Mouse (Mus musculus) erythroblast, adult 5-6 weeks (primary cell): ENCODE measurements around the gene Gnl1. TPM values are rescaled to one million over a fixed set of nuclear protein-coding genes. Genes with fewer than 3 reads are reported as not detected.
"Not testable (repeated sequence)": the region's sequence is repeated elsewhere in the genome, so short reads cannot be mapped to it uniquely, and the experiment has no call there.

ENCODE experiments used
- ATAC-seq: replicated peaks from 2 replicates; pipeline ENCODE4 v1.8.0; 2016; ENCODE audit warnings: moderate number of reproducible peaks, mild to moderate bottlenecking, moderate TSS enrichment, inconsistent platforms; ENCODE audit not compliant: poor library complexity, low FRiP score, severe bottlenecking
- total RNA-seq, 2 experiments: library from RNA; stranded (forward) in 1 of 2; stranded (reverse) in 1 of 2; fragments of 150-400 nt in 1 of 2; fragments of 200-764, 138-1000 nt in 1 of 2; gene quantifications; 2 replicates each; pipeline versions ENCODE4 v1.2.3 to v1.2.4; 2015 to 2017; ENCODE audit warnings: low replicate concordance in 2 of 2

The Gnl1 gene
- total RNA-seq (2015; ENCODE audit: low replicate concordance) (1.5 and 3.3 TPM in 2 replicates), total RNA-seq (2017; ENCODE audit: low replicate concordance) (2.0 and 4.3 TPM in 2 replicates)

DNA sequence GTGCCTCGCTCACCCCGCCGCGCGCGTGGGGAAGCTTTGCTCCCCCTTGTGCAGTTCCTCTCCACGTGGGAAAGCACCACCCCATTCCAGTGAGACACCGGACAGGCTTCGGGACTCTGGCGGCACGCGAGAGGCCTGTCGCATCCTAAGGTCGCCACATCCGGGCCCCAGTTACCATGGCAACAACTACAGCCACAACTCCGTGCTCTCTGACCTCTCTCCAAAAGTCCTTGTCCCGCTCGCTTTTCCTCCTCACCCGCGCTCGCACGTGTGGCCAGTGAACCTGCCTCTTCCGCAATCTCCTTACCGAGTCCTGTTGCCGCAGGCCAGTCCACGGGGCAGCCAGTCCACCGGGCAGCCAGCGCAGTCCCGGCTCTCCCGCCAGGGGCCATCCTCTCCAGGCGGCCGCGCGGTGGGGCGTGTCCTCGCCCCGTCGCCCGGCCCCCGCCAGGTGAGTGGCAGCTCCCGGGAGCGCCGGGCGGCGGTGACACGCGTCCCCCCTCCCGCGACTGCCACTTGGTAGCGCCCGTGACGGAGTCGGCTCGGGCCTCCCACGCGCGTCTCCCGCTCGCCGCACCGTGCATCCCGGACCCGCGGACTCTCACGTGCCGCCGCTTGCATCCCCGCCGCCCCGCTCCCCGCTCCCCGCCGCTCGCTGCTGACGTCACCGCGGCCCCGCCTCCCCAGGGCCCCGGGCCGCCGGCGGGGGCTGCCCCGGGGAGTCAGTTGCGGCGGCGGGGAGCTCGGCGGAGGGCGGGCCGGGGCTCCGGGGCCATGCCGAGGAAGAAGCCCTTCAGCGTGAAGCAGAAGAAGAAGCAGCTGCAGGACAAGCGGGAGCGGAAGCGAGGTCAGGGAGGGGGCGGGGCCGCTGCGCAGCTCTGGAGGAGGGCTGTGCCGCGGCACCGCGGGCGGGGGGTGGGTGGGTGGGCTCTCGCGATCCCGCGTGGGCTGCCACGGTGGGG, at the start of gene Gnl1, which contains the start of gene Prr3:
TSS of gene Gnl1 (plus strand) at position 451 of the 962 bp plus-strand sequence.
TSS of gene Prr3 (minus strand) at position 836 of the 962 bp plus-strand sequence.
- ATAC-seq: peak; percentile 77

DNA sequence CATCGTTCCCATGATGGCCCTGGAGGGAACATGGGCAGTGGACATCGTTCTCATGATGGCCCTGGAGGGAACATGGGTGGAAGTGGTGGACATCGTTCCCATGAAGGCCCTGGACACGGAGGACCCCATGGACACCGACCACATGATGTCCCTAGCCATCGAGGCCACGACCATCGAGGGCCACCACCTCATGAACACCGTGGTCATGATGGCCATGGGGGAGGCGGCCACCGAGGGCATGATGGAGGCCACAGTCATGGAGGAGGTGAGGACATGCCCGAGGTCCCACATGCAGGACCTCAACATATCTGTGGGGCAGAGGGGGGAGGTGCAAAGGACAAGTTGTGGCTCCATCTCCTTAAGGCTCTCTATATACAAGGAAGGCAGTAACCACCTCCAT, 49.0 kb upstream of the Gnl1 start:
- 0 out of 2 replicates have a peak, but pooled peaks have one; percentile 26 for ATAC-seq

DNA sequence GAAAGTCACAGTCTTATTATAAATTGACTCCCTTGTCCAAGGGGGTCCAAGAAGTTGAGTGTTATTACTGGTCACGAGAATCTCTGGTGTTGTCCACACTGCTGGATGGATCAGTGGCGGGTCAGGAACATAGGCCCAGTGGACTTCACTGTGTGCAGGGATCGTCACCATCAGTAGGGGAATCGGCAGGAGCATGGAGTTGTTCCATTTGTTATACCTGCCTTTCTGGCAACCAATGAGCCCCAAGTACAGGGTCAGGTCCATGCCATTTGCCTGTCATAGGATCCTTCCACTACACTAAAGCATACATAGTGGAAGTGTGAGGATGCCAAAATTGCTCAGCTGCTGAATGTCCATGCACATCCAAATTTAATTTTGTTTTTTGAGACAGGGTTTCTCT, 47.0 kb upstream of the Gnl1 start:
- ATAC-seq: no peak

DNA sequence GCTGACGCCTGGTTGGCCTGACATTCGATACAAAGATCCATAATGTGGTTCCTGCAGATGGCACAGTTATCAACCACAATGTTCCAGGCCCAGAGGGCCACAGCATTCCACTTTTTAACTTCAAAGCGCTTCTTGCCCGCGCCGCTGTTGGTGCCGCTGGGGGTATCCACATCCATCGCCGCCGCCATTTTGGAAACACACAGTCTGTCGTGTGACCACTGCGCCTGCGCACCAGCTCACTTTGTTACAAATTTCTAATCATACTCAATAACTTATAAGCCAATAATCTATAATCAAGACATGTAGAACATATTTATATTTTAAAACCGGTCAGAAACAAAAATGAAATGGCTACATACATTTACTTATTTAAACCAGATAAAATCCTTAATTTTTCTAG, 43.9 kb upstream of the Gnl1 start:
- peak; percentile 94 for ATAC-seq

DNA sequence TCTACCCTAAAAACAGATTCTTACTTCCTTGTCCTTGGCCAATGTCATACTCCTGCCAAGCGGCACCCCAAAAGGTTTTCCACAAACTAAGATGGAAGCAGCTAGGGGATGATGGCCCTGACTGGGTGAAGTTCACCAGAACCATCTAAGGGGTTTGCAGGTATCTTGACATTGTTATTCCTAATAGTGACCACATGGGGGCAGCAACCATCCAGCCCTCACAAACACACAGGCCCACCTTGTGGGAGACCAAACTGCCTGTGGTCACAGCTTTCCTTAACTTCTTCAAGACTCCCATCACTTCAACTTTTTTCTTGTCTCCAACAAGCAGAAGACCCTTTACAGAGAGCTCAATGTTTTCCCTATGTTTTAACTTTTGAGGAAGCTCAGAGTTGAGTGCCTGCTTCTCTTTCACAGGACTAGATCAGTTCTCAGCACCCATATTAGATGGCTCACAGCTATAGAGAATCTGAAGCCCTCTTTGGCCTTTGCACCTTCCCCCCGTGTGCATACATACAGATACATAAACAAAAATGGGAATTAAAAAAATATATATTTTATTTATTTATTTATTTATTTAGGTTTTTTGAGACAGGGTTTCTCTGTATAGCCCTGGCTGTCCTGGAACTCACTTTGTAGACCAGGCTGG, 41.8 kb upstream of the Gnl1 start:
- peak; percentile 94 for ATAC-seq

DNA sequence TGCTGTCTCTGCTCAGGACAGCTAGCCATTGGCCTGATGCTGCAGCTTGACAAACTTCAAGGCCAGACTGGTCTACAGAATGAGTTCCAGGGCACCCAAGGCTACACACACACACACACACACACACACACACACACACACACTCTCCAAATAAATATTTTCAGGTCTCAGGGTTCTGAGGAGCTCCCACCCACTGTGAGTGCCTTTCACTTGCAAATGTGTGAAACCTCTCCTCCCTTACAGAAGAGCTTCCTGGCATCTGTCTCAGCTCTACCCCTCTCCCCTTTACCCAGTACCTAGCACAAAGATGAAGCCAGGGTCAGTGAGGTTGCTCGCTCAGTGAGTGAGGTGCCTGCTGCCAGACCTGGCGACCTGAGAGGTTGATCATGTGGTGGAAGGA, 40.5 kb upstream of the Gnl1 start:
- ATAC-seq: no peak

DNA sequence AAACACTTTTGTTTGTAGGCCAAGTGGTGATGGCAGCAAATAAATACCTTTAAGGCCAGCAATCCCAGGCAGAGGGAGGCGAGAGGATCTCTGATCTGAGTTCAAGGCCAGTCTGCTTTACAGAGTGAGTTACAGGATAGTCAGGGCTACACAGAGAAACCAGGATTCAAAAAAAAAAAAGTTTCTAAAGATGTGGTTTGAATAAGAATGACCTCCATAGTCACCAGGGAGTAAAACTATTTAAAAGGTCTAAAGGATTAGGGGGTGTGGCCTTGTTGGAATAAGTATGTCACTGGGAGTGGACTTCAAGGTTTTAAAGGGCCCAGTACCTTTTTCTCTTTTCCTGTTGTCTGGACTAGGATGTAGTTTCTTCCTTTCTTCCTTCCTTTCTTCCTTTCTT, 39.7 kb upstream of the Gnl1 start:
- no peak for ATAC-seq

DNA sequence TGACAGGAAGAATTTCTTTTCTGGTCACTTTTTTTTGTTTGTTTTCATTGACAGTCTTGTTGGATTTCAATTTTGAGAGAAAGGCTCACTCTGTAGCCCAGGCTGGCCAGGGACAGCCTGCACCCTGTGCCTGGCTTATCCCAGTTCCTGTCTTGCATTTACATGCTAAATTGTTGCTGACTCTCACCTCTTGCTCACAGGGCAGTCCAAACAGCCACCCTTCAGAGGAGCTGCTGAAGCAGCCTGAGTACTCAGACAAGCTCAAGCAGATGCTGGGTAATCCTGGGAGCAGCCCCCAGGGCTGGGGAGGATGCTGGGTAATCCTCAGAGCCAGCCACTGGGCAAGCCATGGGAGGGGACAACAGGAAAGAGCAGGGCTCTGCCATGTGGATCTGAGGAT, 28.7 kb upstream of the Gnl1 start:
- ATAC-seq: peak; percentile 47; the same call in 1 of the 2 replicates

DNA sequence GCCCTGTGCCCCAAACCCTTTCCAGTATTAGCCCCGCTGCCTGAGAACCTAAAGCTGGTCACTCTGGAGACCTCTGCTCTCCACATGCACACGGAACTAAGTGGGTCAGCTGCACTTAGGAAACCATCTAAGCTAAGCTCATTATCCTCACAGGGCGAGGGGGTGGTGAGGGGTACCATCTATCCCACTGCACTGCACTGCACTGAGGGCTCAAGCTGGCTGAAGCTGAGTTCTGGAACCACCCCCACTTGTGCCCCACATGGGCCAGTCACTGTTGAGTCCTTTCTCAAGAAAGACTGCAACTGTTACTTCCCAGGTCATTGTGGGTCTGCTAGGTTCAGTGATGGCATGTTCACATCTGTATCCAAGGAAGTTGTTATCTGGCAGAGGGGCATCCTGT, 27.1 kb upstream of the Gnl1 start:
- not testable (repeated sequence) for ATAC-seq

DNA sequence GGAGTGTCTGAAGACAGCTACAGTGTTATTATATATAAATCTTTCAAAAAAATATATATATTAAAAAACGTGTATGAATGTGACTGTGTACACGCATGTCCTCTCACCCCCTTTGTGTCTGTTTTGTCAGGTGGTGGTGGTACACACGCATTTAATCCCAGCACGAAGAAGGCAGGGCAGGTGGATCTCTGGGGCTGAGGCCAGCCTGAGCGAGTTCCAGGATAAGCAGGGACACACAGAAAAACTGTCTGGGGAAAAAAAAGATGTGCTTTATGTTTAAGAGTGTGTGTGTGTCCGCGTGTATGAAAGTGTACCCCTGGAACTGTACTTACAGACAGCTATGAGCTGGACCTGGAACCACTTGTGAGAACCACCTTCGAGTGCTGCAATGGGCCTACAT, 25.0 kb upstream of the Gnl1 start:
- no peak for ATAC-seq

DNA sequence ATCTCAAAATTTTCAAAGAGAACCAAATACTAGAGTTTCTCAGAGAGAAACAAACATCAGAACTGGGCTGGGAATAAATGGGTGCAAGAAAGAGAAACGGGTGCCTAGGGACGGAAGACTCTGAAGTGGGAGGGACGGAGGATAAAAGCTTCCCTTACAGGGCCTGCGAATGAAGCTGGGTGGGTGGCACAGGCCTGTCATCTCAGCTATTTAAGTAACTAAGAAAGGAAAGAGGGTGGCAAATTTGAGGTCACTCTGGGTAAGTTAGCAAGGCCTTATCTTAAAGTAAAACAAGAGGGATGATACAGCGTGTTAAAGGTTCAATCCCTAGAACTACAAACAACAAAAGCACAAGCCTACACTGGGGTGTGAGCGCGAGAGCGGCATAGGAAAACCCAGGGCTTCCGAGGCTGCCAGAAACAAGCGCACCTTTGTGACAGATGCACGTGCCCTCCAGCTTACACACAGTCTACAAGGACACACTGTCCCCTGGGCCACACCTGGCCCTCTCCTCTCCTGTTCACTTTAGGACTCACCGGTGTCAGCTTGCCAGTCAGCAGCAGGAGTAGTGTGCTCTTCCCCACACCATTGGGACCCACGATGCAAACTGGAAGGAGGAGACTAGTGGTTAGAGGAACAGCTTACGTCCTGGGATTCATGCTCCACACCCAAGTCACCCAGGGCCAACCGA, 21.0 kb upstream of the Gnl1 start:
- no peak for ATAC-seq

DNA sequence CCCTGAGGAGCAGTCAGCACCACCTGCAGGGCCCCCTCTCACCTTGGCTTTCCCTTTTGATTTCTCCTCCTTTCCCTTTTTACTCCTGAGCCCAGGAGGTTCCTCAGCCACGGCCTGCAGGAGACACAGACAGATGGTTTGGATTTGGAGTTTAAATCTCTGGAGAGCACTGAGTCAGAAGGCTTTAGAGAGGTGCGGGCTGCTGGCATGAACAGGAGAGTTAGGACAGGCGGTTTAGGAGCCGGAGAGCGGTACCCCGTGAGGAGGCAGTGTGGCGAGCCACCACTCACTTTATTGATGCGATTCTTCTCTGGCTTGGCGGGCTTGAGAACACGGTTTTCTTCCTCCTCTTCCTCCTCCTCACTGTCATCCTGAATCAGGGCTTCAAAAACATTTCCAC, 16.4 kb upstream of the Gnl1 start:
- ATAC-seq: no peak

DNA sequence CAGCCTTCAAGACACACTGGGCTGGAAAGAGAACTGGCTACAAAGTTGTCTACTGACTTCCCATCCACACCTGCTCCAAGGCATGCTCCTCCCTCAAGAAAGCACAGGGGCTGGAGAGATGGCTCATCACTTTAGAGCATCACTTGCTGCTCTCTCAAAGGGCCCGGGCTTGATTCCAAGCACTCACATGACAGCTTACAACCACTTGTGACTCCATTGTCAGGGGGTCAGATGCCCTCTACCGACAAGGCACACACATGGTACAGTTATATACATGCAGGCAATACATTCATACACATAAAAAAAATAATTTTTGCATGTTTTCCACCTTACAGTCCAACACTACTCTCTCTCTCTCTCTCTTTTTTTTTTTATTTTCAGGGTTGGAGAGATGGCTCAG, 12.0 kb upstream of the Gnl1 start:
- no peak for ATAC-seq

DNA sequence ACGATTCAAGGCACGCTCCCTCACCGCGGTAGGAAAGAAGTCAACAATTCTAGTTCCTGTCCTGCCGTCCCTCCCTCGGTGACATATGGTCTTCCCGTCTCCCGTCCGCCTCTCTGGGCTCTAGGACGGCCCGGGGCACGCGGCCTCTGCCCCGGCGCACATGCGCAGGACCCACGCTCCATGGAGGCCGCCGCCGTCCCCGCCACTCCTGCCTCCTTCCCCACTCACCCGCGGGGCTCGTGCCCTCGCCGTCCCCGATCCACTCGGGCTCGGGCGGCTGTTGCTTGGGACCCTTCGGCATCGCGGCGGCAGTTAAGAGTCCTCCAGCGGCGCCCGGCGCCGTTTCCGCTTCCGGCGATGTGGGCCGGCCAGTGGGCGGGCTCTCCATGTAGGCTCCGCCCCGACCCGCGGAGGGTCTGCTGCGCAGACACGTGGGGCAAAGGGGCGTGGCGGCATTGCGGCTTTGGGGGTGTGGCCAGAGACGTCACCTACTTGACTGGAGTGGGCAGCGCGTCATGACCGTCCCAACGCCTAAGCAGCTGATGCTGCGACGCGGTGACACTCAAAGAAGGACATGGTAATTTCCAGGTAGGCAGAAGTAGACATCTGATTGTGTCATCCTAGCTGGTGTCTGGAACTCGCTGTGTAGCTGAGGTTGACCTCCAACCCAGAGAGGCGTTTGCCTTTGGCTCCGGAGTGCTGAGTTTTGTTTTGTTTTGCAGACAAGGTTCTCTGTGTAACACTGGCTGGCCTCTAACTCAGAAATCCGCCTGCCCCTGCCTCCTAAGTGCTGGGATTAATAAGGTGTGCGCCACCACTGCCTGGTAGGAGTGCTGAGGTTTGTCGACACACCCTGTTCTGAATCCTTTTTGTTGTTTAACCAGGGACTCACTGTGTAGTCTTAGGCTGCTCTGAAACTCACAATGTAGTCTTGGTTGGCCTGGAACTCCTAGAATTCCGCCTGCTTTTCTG, 9.9 kb upstream of the Gnl1 start, which contains the start of gene Abcf1:
TSS of gene Abcf1 (minus strand) at position 344 of the 972 bp plus-strand sequence.
- peak; percentile 95 for ATAC-seq

DNA sequence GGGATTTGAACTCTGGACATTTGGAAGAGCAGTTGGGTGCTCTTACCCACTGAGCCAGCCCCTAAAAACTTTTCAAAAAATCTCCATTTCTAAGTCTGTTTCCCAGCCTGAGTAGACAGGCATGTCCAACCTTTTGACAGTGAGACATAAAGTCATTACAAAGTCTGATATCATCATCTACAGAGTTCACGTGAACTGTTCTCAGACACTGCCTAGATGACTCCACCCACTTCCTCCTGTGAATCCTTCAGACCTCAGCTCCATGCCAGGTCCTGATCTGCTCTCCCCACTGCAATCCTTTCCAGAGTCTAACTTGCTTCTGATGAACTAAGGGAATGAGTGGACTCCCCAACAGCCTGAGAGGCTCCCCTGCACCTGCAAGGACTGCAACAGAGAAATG, 7.5 kb upstream of the Gnl1 start:
- no peak for ATAC-seq

DNA sequence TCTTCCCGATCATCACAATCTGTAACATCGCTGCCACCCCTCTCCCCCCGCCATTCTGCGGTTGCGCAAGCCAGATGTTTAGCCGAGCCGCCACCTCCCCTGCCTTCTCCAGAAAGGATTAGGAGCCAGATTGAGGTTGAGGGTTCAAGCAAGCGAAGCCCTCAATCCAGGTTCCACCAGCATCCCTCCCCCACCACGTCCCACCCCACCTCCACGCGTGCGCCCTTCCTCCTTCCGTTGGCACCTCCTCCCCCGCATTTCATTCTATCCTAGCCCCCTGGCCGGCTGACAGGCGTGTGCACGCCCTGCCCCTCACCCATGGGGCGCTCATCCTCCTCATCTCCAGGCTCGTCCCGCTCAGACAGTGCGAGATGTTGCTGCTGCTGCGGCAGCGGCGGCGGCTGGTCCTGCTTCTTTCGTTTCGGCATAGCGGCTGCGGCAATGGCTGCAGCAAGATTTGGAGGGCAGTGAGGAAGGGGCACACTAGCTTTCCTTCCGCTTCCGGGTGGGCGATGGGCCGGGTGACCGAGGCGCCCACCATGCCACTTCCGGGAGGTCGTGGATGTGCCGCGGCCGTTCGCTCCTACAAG, 745 bp upstream of the Gnl1 start:
- peak; percentile 9; the same call in 1 of the 2 replicates for ATAC-seq

DNA sequence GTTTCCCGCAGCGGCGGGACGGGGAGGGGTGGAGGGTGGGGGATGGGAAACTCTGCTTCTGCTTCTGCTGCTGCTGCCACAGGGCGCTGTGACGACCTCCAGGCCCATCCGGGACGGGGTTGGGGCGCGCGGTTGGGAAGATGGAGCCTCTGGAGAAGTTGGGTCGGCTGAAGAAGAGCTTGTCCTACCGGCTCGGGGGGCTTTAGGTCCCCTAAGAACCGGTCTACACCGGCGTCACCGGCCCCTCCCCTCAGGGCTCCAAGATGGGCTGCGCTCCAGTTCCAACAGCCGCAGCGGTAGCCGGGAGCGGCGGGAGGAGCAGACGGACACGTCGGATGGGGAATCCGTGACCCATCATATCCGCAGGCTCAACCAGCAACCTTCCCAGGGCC, 708 bp downstream of the Gnl1 start:
- 0 out of 2 replicates have a peak, but pooled peaks have one; percentile 21 for ATAC-seq

DNA sequence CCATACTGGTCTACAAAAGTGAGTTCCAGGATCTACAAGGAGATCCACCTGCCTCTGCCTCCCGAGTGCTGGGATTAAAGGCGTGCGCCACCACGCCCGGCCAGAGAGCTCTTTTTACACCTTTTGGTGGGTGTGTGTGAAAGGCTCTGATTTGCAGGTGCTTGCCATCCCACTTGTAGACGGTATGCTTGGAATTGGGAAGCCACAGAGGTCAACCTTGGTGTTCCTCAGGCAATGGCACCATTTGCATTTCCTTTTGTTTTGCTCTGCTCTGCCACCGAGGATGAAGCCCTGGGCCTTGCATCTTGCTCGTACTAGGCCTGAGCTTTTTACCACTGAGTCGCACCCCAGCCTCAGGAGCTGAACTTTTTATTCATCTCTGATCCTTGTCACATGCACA, 2.1 kb downstream of the Gnl1 start:
- no peak for ATAC-seq

DNA sequence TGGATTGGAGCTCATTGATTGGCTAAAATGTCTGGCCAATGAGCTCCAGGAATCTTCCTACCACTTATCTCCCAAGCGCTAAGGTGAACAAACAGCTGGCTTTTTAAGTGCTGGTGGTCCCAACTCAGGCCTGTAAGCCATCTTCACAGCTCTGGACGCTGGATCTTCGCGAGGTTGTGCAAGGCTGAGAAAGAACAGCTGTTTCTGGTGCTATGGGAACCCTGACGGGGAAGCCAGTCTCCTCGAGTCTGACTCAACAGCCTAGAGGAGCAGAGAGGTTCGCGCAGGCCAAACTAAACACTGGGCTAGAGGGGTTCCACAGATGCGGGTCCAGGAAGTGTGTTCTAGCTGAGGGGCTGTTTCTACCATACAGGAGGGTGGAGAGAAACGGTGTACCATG, 12.1 kb downstream of the Gnl1 start:
- no peak for ATAC-seq
